Mouse (Mus musculus): ENCODE data around the gene Gm45213. TPM values are rescaled to one million over a fixed set of nuclear protein-coding genes. Genes with fewer than 3 reads are reported as not detected.
"Not testable (repeated sequence)": the region's sequence is repeated elsewhere in the genome, so short reads cannot be mapped to it uniquely, and the experiment has no call there.

Gene Gm45213
- polyA plus RNA-seq, 1 experiment from 2014 or later, result not detected

- Histone ChIP-seq H3K27ac (replicated peaks; ENCODE audit: low read depth, low read length) (0 out of 2 replicates have a peak overlapping the region, but pooled peaks have one; percentile 12), H3K4me2 (ENCODE audit: low read depth, severe bottlenecking) (no peak overlapping the region), H3K4me1 (ENCODE audit: control insufficient read depth, insufficient read depth, low read length) (peaks cover 63% of the 10 kb centered on the region), H3K9ac (ENCODE audit: low read length) (no peak overlapping the region; the same call in 1 of the 2 replicates), H3K4me3 (ENCODE audit: low read depth, low read length) (no peak overlapping the region), H3K27me3 (ENCODE audit: control insufficient read depth, insufficient read depth, low read length) (no peaks in the 10 kb centered on the region), H3K9me3 (ENCODE audit: control insufficient read depth, low read length) (no peaks in the 10 kb centered on the region), H3K36me3 (ENCODE audit: control insufficient read depth, insufficient read depth, low read length) (no peaks in the 10 kb centered on the region)
- DNase-seq (ENCODE audit: low spot score), result no peak
- 17% methylated on average over 9 of the region's 9 CpGs for WGBS
- no peak for ATAC-seq (ENCODE audit: insufficient number of reproducible peaks, low FRiP score, low TSS enrichment, low read depth)
These were observed 1.2 kb downstream of the Gm45213 start for GRCm38 (mm10) chr7:66044617-66045016.

- no peaks in the 10 kb centered on the region for H3K36me3 ChIP-seq (ENCODE audit: control insufficient read depth, insufficient read depth, low read length)
- DNase-seq (ENCODE audit: low spot score) (peak; percentile 41), ATAC-seq (ENCODE audit: insufficient number of reproducible peaks, low FRiP score, low TSS enrichment, low read depth) (peak; percentile 55; the same call in 1 of the 2 replicates)
- WGBS, result 30% methylated on average over 17 of the region's 17 CpGs
- no peak overlapping the region; the same call in 1 of the 2 replicates for H3K27ac ChIP-seq (replicated peaks; ENCODE audit: low read depth, low read length)
- no peak overlapping the region for H3K4me3 ChIP-seq (ENCODE audit: low read depth, low read length)
- H3K4me2 ChIP-seq (ENCODE audit: low read depth, severe bottlenecking), result no peak overlapping the region
- H3K27me3 ChIP-seq (ENCODE audit: control insufficient read depth, insufficient read depth, low read length), result no peaks in the 10 kb centered on the region
- H3K9ac ChIP-seq (ENCODE audit: low read length), result 0 out of 2 replicates have a peak overlapping the region, but pooled peaks have one; percentile 23
- H3K4me1 ChIP-seq (ENCODE audit: control insufficient read depth, insufficient read depth, low read length), result peaks cover 49% of the 10 kb centered on the region
- H3K9me3 ChIP-seq (ENCODE audit: control insufficient read depth, low read length), result no peaks in the 10 kb centered on the region
These were observed 3.8 kb downstream of the Gm45213 start for GRCm38 (mm10) chr7:66046921-66047918.

DNA sequence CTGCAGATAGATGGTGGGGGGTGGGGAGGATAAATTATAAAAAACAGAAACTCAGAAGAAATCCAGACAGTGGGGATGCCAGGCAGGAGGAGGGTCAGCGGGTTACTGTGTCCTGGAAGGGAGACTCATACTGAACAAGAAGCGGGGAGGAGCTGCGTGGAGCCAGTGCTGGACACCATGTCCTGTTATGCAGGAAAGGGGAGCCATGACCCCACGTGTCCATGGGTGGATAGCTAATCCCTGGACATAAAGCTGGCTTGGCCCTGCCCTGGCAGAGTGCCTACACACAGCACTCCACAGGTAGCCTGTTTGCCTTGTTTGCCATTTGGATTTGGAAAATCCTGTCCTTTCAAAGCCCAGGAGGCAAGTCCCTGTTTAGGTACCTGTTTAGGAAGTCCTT, 4.6 kb downstream of the Gm45213 start:
- no peak overlapping the region for H3K9ac ChIP-seq (ENCODE audit: low read length)
- no peaks in the 10 kb centered on the region for H3K9me3 ChIP-seq (ENCODE audit: control insufficient read depth, low read length)
- ATAC-seq (ENCODE audit: insufficient number of reproducible peaks, low FRiP score, low TSS enrichment, low read depth) (no peak), DNase-seq (ENCODE audit: low spot score) (no peak)
- H3K4me2 ChIP-seq (ENCODE audit: low read depth, severe bottlenecking), result no peak overlapping the region
- H3K4me1 ChIP-seq (ENCODE audit: control insufficient read depth, insufficient read depth, low read length), result peaks cover 49% of the 10 kb centered on the region
- no peaks in the 10 kb centered on the region for H3K27me3 ChIP-seq (ENCODE audit: control insufficient read depth, insufficient read depth, low read length)
- 78% methylated on average over 4 of the region's 4 CpGs for WGBS
- no peaks in the 10 kb centered on the region for H3K36me3 ChIP-seq (ENCODE audit: control insufficient read depth, insufficient read depth, low read length)
- H3K27ac ChIP-seq (replicated peaks; ENCODE audit: low read depth, low read length), result no peak overlapping the region
- no peak overlapping the region for H3K4me3 ChIP-seq (ENCODE audit: low read depth, low read length)

DNA sequence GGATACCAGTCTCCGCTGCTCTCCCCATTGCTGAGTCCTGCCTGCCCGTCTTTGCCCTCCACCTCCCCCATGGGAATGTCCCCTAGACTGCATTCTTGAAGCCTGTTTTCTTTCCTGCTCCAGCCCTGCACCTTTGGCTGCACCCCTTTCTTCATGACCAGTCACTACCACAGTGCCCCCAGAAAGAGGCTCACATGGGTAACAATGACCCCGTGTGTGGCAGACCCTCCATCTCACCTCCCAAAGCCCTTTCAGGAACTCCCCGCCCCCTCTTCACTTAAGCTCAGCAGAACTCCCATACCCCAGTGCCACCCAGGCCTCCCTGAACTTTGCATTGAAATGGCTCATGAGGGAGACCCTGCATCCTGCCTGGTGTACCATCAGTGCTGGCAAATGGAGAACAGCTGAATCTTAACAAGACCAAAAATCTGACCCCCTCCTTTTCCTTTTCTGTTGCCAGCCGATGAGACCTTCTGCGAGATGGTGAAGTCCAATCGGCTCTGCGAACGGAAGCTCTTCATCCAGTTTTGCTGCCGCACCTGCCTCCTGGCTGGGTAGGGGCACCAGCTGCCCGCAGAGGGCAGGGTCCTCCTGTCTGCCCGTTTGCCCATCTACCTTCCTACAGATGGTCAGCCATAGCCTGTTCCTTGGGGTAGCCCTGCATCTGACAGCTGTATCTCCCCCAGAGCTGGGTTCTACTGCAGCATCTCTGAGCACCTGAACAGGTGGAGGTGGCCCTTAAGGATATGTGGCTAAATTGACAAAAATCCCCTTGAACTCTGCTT, 5.2 kb downstream of the Gm45213 start:
- Histone ChIP-seq H3K36me3 (ENCODE audit: control insufficient read depth, insufficient read depth, low read length) (no peaks in the 10 kb centered on the region), H3K4me3 (ENCODE audit: low read depth, low read length) (no peak overlapping the region), H3K4me2 (ENCODE audit: low read depth, severe bottlenecking) (no peak overlapping the region), H3K4me1 (ENCODE audit: control insufficient read depth, insufficient read depth, low read length) (peaks cover 44% of the 10 kb centered on the region), H3K9me3 (ENCODE audit: control insufficient read depth, low read length) (no peaks in the 10 kb centered on the region), H3K27me3 (ENCODE audit: control insufficient read depth, insufficient read depth, low read length) (no peaks in the 10 kb centered on the region), H3K27ac (replicated peaks; ENCODE audit: low read depth, low read length) (no peak overlapping the region), H3K9ac (ENCODE audit: low read length) (no peak overlapping the region)
- 88% methylated on average over 12 of the region's 12 CpGs for WGBS
- DNase-seq (ENCODE audit: low spot score), result no peak
- no peak for ATAC-seq (ENCODE audit: insufficient number of reproducible peaks, low FRiP score, low TSS enrichment, low read depth)

DNA sequence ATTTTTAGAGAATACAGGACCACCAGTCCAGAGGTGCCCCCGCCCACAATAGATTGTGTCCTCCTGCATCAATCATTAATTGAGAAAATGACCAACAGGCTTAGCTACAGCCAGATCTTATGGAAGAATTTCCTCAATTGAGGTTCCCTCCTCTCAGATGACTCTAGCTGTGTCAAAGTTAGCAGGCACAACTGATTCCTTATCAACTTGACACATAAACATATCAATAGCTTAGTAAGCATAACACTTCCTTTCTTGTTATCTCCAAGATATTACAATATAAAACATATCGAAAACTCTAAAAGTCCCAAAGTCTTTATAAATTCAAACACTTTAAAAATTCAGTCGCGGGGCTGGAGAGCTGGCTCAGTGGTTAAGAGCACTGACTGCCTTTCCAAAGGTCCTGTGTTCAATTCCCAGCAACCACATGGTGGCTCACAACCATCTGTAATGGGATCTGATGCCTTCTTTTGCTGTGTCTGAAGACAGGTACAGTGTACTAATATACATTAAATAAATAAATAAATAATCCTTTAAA, 10.6 kb downstream of the Gm45213 start:
- Histone ChIP-seq H3K4me3 (ENCODE audit: low read depth, low read length) (no peak overlapping the region), H3K4me2 (ENCODE audit: low read depth, severe bottlenecking) (no peak overlapping the region), H3K27ac (replicated peaks; ENCODE audit: low read depth, low read length) (no peak overlapping the region), H3K4me1 (ENCODE audit: control insufficient read depth, insufficient read depth, low read length) (no peaks in the 10 kb centered on the region), H3K9me3 (ENCODE audit: control insufficient read depth, low read length) (no peaks in the 10 kb centered on the region), H3K36me3 (ENCODE audit: control insufficient read depth, insufficient read depth, low read length) (no peaks in the 10 kb centered on the region), H3K9ac (ENCODE audit: low read length) (no peak overlapping the region), H3K27me3 (ENCODE audit: control insufficient read depth, insufficient read depth, low read length) (no peaks in the 10 kb centered on the region)
- DNase-seq (ENCODE audit: low spot score) (no peak), ATAC-seq (ENCODE audit: insufficient number of reproducible peaks, low FRiP score, low TSS enrichment, low read depth) (no peak)
- WGBS, result 88% methylated on average over 4 of the region's 4 CpGs

DNA sequence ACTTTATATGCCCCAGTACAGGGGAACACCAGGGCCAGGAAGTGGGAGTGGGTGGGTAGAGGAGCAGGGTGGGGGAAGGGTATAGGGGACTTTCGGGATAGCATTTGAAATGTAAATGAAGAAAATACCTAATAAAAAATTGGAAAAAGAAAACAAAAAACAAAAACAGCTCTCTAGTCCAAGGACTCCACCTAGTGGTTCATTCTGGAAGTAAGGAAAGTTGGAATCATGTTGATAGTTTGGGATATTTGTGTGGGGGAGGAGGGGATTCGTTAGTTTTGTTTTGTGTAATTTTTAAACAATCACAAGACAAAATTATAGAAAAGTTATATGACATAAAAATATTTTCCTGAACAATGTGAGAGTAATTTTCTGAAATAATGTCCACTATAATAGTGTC, 12.0 kb downstream of the Gm45213 start:
- DNase-seq (ENCODE audit: low spot score); H3K4me2 ChIP-seq (ENCODE audit: low read depth, severe bottlenecking); H3K36me3 ChIP-seq (ENCODE audit: control insufficient read depth, insufficient read depth, low read length); H3K9ac ChIP-seq (ENCODE audit: low read length); H3K4me3 ChIP-seq (ENCODE audit: low read depth, low read length); H3K27ac ChIP-seq (replicated peaks; ENCODE audit: low read depth, low read length); H3K27me3 ChIP-seq (ENCODE audit: control insufficient read depth, insufficient read depth, low read length); H3K9me3 ChIP-seq (ENCODE audit: control insufficient read depth, low read length); H3K4me1 ChIP-seq (ENCODE audit: control insufficient read depth, insufficient read depth, low read length); ATAC-seq (ENCODE audit: insufficient number of reproducible peaks, low FRiP score, low TSS enrichment, low read depth): not testable (repeated sequence)
- WGBS, result 17% methylated on average over 2 of the region's 2 CpGs

GRCm38 (mm10) chr7:66058703-66059102, 15.3 kb downstream of the Gm45213 start, which contains the start of gene Snrpa1:
Snrpa1 (plus strand) TSS chr7:66059003.
- no peak for DNase-seq (ENCODE audit: low spot score)
- H3K4me3 ChIP-seq (ENCODE audit: low read depth, low read length), result peak within 1 kb of the TSS; percentile 99
- no peaks in the 10 kb centered on the region for H3K9me3 ChIP-seq (ENCODE audit: control insufficient read depth, low read length)
- no peaks in the 10 kb centered on the region for H3K27me3 ChIP-seq (ENCODE audit: control insufficient read depth, insufficient read depth, low read length)
- H3K4me2 ChIP-seq (ENCODE audit: low read depth, severe bottlenecking), result peak within 1 kb of the TSS; percentile 69
- H3K9ac ChIP-seq (ENCODE audit: low read length), result peak within 1 kb of the TSS; percentile 95
- H3K36me3 ChIP-seq (ENCODE audit: control insufficient read depth, insufficient read depth, low read length), result peaks cover 8% of the 10 kb centered on the region; the same call in 1 of the 2 replicates
- no peak for ATAC-seq (ENCODE audit: insufficient number of reproducible peaks, low FRiP score, low TSS enrichment, low read depth)
- H3K27ac ChIP-seq (replicated peaks; ENCODE audit: low read depth, low read length), result no peak within 1 kb of the TSS
- WGBS, result 64% methylated on average over 1 of the region's 1 CpGs
- H3K4me1 ChIP-seq (ENCODE audit: control insufficient read depth, insufficient read depth, low read length), result peaks cover 3% of the 10 kb centered on the region; the same call in 1 of the 2 replicates

Data from limb, embryonic 11.5 days (tissue).